Mouse (Mus musculus): ENCODE results near the gene Fbxo6.

Gene Fbxo6

GRCm38 (mm10) chr4:148160436-148161390 is 8.8 kb upstream of the Fbxo6 start, which contains the start of the genes Fbxo44 and Fbxo2:
Fbxo44 (minus strand) TSS chr4:148160482.
Fbxo2 (plus strand) TSS chr4:148160621.
- peak; percentile 36 for ATAC-seq (ENCODE audit: low TSS enrichment)

- ATAC-seq (ENCODE audit: low TSS enrichment): peak; percentile 65
These were observed 7.8 kb upstream of the Fbxo6 start for GRCm38 (mm10) chr4:148159544-148160435.

DNA sequence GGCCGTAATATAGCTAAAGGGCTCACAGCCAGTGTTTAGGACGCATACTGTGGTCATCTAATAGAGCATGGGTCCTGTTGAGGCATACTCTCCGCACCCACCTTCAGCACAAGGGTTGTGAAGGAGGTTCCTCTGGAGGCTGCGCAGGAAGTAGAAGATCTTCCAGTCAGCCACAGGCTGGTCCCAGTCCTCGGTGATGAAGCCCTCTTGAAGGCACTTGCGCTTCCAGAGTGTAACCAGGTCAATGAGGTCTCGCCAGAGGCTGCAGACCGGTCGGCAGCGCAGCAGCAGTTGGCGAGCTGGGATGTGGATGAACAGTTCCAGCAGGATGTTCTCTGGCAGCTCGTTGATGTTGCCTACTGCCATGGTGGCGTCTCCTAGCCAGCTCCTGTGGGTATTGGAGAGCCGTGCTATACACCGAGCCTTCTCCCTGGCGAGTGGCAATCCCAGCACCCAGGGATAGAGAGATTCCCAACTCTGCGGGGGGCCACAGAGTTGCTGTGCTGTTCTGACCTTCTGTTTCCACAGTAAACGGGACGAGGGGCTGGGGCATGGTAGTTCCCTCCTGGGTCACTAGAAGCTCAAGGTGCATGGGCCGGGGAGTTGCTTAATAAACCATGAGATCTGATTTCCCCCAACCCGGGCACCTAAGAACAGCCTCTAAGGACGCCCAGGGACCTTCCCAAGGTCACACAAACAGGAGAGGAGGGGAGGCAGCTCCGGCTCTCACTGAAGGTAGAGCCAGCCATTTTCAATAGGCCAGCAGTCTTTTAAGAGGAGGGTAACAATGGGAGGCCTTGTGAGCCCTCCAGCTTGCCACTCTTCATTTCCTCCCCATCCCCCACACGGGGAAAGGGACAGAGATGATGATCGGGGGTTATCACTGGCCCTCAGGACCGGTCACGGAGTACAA is 6.8 kb upstream of the Fbxo6 start:
- no peak for ATAC-seq (ENCODE audit: low TSS enrichment)

- ATAC-seq (ENCODE audit: low TSS enrichment): no peak
These were observed 3.0 kb upstream of the Fbxo6 start for GRCm38 (mm10) chr4:148154982-148155381.

DNA sequence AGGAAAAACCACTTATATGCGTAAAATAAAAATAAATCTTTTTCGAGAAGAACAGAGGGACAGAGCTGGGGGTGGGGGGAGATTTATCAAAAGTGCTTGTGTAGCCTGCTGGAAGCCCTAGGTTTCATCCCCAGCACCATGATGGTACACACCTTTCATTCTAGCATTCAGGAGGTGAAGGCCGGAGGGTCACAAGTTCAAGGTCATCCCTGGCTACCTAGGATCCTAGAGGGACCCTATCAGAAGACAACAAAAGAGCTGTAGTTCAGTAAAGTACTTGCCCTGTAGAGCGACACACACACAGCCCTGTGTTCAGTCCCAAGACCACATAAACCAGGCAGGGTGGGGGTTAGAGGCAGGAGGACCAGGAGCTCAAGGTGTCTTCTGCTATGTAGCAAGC is 2.1 kb upstream of the Fbxo6 start:
- no peak for ATAC-seq (ENCODE audit: low TSS enrichment)

- no peak for ATAC-seq (ENCODE audit: low TSS enrichment)
These were observed 607 bp upstream of the Fbxo6 start for GRCm38 (mm10) chr4:148152547-148152946.

GRCm38 (mm10) chr4:148150953-148151266 is 1.0 kb downstream of the Fbxo6 start:
- no peak for ATAC-seq (ENCODE audit: low TSS enrichment)

DNA sequence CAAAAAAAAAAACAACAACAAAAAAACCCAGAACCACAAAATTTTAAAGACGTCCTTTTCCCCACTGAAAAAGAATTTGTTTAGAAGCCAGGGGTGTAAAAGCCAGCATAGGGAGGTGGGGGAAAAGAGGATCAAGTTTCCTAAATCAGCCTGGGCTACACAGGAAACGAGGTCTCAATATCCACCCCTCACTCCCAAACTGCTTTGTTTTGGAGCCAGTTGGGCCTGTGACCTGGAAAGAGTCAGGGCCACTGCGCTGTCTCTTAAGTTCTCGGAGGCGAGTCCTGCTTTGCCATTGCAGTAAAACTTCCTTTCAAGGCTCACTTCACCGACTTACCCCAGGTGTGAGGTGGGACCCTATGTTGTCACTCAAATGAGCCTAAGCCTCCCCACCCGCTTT is 1.7 kb downstream of the Fbxo6 start:
- no peak for ATAC-seq (ENCODE audit: low TSS enrichment)

GRCm38 (mm10) chr4:148149540-148149939 is 2.4 kb downstream of the Fbxo6 start:
- ATAC-seq (ENCODE audit: low TSS enrichment): no peak

- no peak for ATAC-seq (ENCODE audit: low TSS enrichment)
These were observed 4.2 kb downstream of the Fbxo6 start for GRCm38 (mm10) chr4:148147714-148148113.

DNA sequence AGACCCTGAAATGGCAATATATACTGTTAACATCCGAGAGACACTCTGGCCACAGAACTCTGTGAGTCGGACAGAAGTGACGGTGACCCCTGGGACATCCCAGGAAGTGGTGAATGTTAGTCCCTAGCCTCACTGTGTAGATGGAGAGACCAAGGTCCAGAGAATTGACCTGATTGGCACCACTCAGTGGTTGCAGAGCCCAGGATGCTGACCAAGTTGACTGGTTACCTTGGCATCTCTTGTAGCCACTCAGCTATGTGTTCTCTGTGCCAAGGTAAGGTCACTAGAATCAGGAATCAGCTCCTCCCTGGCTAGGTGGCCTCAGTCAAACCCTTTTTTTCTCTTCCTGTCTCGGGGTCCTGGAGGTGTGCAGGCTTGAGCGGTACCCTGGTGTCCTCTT is 8.2 kb downstream of the Fbxo6 start:
- no peak for ATAC-seq (ENCODE audit: low TSS enrichment)

DNA sequence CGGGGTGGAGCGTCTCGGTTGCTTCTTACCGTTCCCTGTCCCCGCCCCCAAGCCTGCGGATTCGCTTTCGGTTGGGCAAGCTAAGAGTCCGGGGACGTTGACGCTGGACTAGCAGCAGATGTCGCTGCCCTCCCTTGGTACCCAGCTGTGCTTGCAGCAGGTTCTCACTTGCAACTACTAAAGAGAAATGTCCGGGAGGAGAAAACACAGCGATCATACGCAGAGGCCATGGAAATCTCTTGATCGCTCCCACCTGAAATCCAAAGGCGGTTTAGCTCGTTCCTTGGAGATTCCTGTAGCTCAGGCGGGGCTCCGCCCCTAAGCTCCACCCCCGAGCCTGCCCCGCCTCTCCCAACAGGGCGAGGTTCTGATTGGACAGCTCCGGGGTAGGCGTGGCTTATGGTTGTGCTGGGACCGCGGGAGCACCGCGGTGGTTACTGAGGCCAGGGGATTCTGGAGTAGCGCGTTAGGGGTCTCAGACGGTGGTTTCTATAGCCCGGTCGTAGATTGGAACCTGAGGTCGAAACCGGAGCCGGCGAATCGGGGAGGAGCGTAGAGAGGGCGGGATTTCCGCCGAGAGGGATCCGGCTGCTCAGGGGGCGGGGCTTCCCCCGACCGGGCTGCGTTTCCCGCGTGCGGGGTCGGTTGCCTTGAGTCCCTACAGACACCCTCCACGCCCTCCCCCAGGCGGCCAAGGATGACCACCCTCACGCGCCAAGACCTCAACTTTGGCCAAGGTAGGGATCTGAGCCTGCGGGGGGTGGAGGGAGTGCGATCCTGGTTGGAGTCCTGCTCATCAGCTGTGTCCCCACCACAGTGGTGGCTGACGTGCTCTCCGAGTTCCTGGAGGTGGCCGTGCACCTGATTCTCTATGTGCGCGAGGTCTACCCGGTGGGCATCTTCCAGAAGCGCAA is 11.6 kb downstream of the Fbxo6 start:
- ATAC-seq (ENCODE audit: low TSS enrichment): peak; percentile 91

DNA sequence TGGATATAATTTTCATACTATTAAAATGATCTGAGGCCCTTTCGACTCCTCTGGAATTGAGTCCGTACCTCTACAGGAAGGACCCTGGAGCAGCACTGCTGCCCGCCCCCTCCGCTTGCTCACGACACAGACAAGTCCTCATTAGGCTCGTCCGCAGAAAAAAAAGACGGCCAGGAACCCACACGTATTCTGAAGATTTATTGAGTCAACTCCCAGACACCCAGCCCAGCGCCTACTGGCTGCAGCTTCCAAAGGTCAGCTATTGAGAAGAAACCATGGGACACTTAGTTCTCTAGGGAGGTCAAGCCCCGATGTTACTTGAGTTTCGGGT is 12.2 kb downstream of the Fbxo6 start:
- ATAC-seq (ENCODE audit: low TSS enrichment): peak; percentile 10; the same call in 1 of the 2 replicates

DNA sequence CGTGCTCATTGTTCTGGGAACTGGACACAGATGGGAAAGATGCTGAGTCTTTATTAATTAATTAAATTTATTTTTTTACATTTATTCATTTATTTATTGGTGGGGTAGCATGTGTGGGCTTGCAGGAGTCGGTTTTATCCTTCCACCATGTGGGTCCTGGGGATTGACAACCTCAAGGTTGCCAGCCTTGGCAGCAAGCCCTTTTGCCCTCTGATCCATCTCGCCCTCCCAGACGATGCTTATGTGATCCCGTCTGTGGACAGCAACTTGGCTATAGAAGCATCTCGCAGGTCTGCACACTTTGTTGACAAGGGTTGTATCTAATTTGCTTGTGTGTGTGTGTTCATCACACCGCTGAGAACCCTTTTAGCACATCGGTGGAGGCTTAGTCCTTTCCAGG is 14.4 kb downstream of the Fbxo6 start:
- no peak for ATAC-seq (ENCODE audit: low TSS enrichment)

- ATAC-seq (ENCODE audit: low TSS enrichment): no peak
These were observed 17.0 kb downstream of the Fbxo6 start for GRCm38 (mm10) chr4:148134988-148135387.

DNA sequence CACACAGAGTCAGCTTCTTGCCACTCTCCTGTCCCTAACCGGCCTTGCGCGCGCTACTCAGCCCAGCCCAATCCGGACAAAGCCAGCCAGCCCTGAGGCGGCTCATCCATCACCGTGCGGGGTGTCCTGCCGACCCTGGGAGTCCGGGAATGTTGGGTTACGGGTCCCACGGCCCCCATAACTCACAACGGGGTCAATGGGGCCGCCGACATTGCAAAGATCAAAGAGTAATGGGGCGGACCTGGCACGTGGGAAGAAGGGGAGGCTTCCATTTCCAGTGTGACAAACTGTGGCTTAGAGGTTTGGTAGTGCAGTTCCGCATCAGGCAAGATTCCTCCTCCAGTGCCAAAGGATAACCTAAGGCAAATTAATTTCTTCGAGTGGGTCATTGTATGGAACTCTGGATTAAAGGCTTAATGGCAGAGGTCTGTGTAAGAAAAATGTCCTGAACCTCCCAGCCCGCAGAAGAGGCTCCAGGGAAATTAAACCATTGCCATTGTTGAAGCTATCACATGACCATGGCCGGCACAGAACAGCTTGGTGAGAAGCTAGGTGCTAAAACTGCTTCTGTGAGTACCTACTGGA is 20.4 kb downstream of the Fbxo6 start:
- ATAC-seq (ENCODE audit: low TSS enrichment): no peak

GRCm38 (mm10) chr4:148130561-148131413 is 21.2 kb downstream of the Fbxo6 start, which contains the start of gene Draxin:
Draxin (minus strand) TSS chr4:148130698.
- no peak; the same call in 1 of the 2 replicates for ATAC-seq (ENCODE audit: low TSS enrichment)

- ATAC-seq (ENCODE audit: low TSS enrichment): no peak
These were observed 21.8 kb downstream of the Fbxo6 start, which contains the start of gene Mad2l2 for GRCm38 (mm10) chr4:148130133-148130532. Mad2l2 (plus strand) TSS chr4:148130384.

DNA sequence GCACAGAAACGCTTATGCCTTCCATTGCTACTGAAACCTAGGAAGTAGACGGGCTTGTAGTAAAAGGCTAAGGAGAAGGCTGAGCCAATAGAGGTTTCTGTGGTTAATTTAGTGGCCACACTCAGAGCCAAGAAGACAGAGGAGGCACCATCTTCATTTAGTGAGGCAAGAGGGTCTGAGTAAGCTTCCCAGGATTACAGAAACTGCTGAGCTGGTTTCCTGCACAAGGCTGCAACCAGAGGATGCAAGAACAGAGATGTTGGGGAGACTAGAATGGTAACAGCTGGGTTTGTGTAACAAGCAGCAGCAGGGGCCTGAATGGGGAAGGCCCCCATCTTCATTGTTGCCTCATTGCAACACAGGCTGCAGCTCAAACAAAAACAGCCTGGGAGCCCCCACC is 23.3 kb downstream of the Fbxo6 start:
- ATAC-seq (ENCODE audit: low TSS enrichment): no peak

Measured in frontal cortex, adult (tissue).